Mouse (Mus musculus): ENCODE measurements at regions not wholly inside any gene's neighbourhood (a gene's known extent, or its start where the extent isn't known, plus 50 kb on each side); places are given as distances from the start of the nearest gene placed in this dataset.

DNA sequence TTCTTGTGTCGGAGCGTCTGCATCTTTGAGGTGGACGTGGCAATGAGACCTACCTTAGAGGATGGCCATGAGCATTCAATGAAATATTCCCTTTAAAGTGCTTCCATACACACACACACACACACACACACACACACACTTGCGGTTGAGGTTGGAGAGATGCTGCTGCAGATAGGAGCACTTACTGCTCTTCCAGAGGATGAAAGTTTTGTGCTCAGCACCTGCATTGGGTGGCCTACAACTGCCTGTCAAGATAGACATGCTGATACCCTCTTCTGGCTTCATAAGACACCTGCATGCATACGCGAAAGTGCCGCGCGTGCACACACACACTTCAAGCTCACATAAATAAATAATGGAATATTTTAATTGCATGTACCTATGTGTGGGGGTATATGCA lies 111.5 kb upstream of the Pja1 start:
- TF ChIP-seq CTCF (conservative IDR thresholded peaks at IDR 0.05; ENCODE audit: insufficient read depth, insufficient read length, low read depth, low read length) (no peak), POLR2A (IDR thresholded peaks at IDR 0.05; ENCODE audit: low read depth, low read length) (no peak)
